Mouse (Mus musculus): ENCODE data around the gene Lhx3. TPM values are rescaled to one million over a fixed set of nuclear protein-coding genes. Genes with fewer than 3 reads are reported as not detected.

The Lhx3 gene
- polyA plus RNA-seq, 1 experiment = not detected

- Histone ChIP-seq H3K4me3 (ENCODE audit: insufficient read depth, low read length) (no peak overlapping the region), H3K4me1 (ENCODE audit: control insufficient read depth, insufficient read depth, low read length) (no peaks in the 10 kb centered on the region), H3K27ac (ENCODE audit: insufficient read depth, low read depth, low read length) (no peak overlapping the region)
- TF ChIP-seq POLR2A (IDR thresholded peaks at IDR 0.05; ENCODE audit: borderline replicate concordance, low read depth, low read length) (no peak), CTCF (IDR thresholded peaks at IDR 0.05; ENCODE audit: low read depth, low read length) (no peak)
These were observed 3.0 kb downstream of the Lhx3 start for GRCm38 (mm10) chr2:26205126-26205525.

GRCm38 (mm10) chr2:26202849-26203475 is 5.1 kb downstream of the Lhx3 start:
- Histone ChIP-seq H3K4me1 (ENCODE audit: control insufficient read depth, insufficient read depth, low read length) (no peaks in the 10 kb centered on the region), H3K27ac (ENCODE audit: insufficient read depth, low read depth, low read length) (no peak overlapping the region), H3K4me3 (ENCODE audit: insufficient read depth, low read length) (no peak overlapping the region)
- TF ChIP-seq CTCF (IDR thresholded peaks at IDR 0.05; ENCODE audit: low read depth, low read length) (no peak), POLR2A (IDR thresholded peaks at IDR 0.05; ENCODE audit: borderline replicate concordance, low read depth, low read length) (no peak)

GRCm38 (mm10) chr2:26201926-26202848 is 5.9 kb downstream of the Lhx3 start:
- no peak for TF ChIP-seq POLR2A (IDR thresholded peaks at IDR 0.05; ENCODE audit: borderline replicate concordance, low read depth, low read length)
- TF ChIP-seq CTCF (IDR thresholded peaks at IDR 0.05; ENCODE audit: low read depth, low read length) = no peak
- no peak overlapping the region for H3K27ac ChIP-seq (ENCODE audit: insufficient read depth, low read depth, low read length)
- H3K4me1 ChIP-seq (ENCODE audit: control insufficient read depth, insufficient read depth, low read length) = no peaks in the 10 kb centered on the region
- no peak overlapping the region for H3K4me3 ChIP-seq (ENCODE audit: insufficient read depth, low read length)

GRCm38 (mm10) chr2:26198488-26198887 is 9.6 kb downstream of the Lhx3 start:
- H3K4me1 ChIP-seq (ENCODE audit: control insufficient read depth, insufficient read depth, low read length) = no peaks in the 10 kb centered on the region
- no peak overlapping the region for H3K27ac ChIP-seq (ENCODE audit: insufficient read depth, low read depth, low read length)
- H3K4me3 ChIP-seq (ENCODE audit: insufficient read depth, low read length) = no peak overlapping the region
- TF ChIP-seq POLR2A (IDR thresholded peaks at IDR 0.05; ENCODE audit: borderline replicate concordance, low read depth, low read length) = no peak
- no peak for TF ChIP-seq CTCF (IDR thresholded peaks at IDR 0.05; ENCODE audit: low read depth, low read length)

- no peak overlapping the region for H3K27ac ChIP-seq (ENCODE audit: insufficient read depth, low read depth, low read length)
- TF ChIP-seq CTCF (IDR thresholded peaks at IDR 0.05; ENCODE audit: low read depth, low read length) (no peak), POLR2A (IDR thresholded peaks at IDR 0.05; ENCODE audit: borderline replicate concordance, low read depth, low read length) (no peak)
- no peaks in the 10 kb centered on the region for H3K4me1 ChIP-seq (ENCODE audit: control insufficient read depth, insufficient read depth, low read length)
- no peak overlapping the region for H3K4me3 ChIP-seq (ENCODE audit: insufficient read depth, low read length)
These were observed 13.3 kb downstream of the Lhx3 start for GRCm38 (mm10) chr2:26194552-26195339.

- no peak overlapping the region for H3K27ac ChIP-seq (ENCODE audit: insufficient read depth, low read depth, low read length)
- TF ChIP-seq CTCF (IDR thresholded peaks at IDR 0.05; ENCODE audit: low read depth, low read length) (no peak), POLR2A (IDR thresholded peaks at IDR 0.05; ENCODE audit: borderline replicate concordance, low read depth, low read length) (no peak)
- no peak overlapping the region for H3K4me3 ChIP-seq (ENCODE audit: insufficient read depth, low read length)
- peaks cover 11% of the 10 kb centered on the region for H3K4me1 ChIP-seq (ENCODE audit: control insufficient read depth, insufficient read depth, low read length)
These were observed 19.6 kb downstream of the Lhx3 start for GRCm38 (mm10) chr2:26188517-26188916.

- TF ChIP-seq CTCF (IDR thresholded peaks at IDR 0.05; ENCODE audit: low read depth, low read length) = no peak
- TF ChIP-seq POLR2A (IDR thresholded peaks at IDR 0.05; ENCODE audit: borderline replicate concordance, low read depth, low read length) = no peak
- Histone ChIP-seq H3K4me1 (ENCODE audit: control insufficient read depth, insufficient read depth, low read length) (peaks cover 11% of the 10 kb centered on the region), H3K27ac (ENCODE audit: insufficient read depth, low read depth, low read length) (no peak overlapping the region), H3K4me3 (ENCODE audit: insufficient read depth, low read length) (no peak overlapping the region)
These were observed 23.7 kb downstream of the Lhx3 start for GRCm38 (mm10) chr2:26184352-26184751.

GRCm38 (mm10) chr2:26182646-26183045 is 25.4 kb downstream of the Lhx3 start:
- no peak overlapping the region for H3K27ac ChIP-seq (ENCODE audit: insufficient read depth, low read depth, low read length)
- H3K4me1 ChIP-seq (ENCODE audit: control insufficient read depth, insufficient read depth, low read length) = no peaks in the 10 kb centered on the region
- no peak overlapping the region for H3K4me3 ChIP-seq (ENCODE audit: insufficient read depth, low read length)
- TF ChIP-seq POLR2A (IDR thresholded peaks at IDR 0.05; ENCODE audit: borderline replicate concordance, low read depth, low read length) (no peak), CTCF (IDR thresholded peaks at IDR 0.05; ENCODE audit: low read depth, low read length) (peak; percentile 55)

GRCm38 (mm10) chr2:26177189-26177588 is 30.9 kb downstream of the Lhx3 start:
- H3K4me3 ChIP-seq (ENCODE audit: insufficient read depth, low read length) = no peak overlapping the region
- no peak overlapping the region for H3K27ac ChIP-seq (ENCODE audit: insufficient read depth, low read depth, low read length)
- H3K4me1 ChIP-seq (ENCODE audit: control insufficient read depth, insufficient read depth, low read length) = no peaks in the 10 kb centered on the region
- TF ChIP-seq CTCF (IDR thresholded peaks at IDR 0.05; ENCODE audit: low read depth, low read length) = no peak
- no peak for TF ChIP-seq POLR2A (IDR thresholded peaks at IDR 0.05; ENCODE audit: borderline replicate concordance, low read depth, low read length)
